30 mouse cellular contexts compared by ENCODE assay signal in genomic region chr17:85343435-85343834, GRCm38 (mm10).
"Had no signal": no experiment of that assay in that cellular context is flagged by ENCODE, and none has a peak within 500 bp of the region (broad histone marks: within the 10 kb centered on the region; RNA-seq: fewer than 3 reads in every experiment).

No protein-coding gene starts in this region.

- H3K4me3 ChIP-seq: limb, embryonic 10.5 days; limb, embryonic 12.5 days; limb, embryonic 13.5 days; limb, embryonic 15.5 days; liver, embryonic 12.5 days; liver, embryonic 13.5 days; liver, embryonic 15.5 days; lung, embryonic 15.5 days; megakaryocyte, embryonic 14.5 days; midbrain, embryonic 10.5 days; midbrain, embryonic 12.5 days; midbrain, embryonic 13.5 days; midbrain, embryonic 15.5 days; myocyte; neural tube, embryonic 12.5 days had no signal

- H3K9ac ChIP-seq: limb, embryonic 12.5 days; limb, embryonic 13.5 days; limb, embryonic 15.5 days; liver, embryonic 12.5 days; liver, embryonic 13.5 days; liver, embryonic 14.5 days; liver, embryonic 15.5 days; liver, postnatal 0 days; lung, embryonic 14.5 days; lung, embryonic 15.5 days; midbrain, embryonic 12.5 days; midbrain, embryonic 13.5 days; midbrain, embryonic 15.5 days; neural tube, embryonic 12.5 days had no signal

- H3K4me2 ChIP-seq: limb, embryonic 12.5 days; limb, embryonic 13.5 days; limb, embryonic 15.5 days; liver, embryonic 11.5 days; liver, embryonic 12.5 days; liver, embryonic 13.5 days; liver, embryonic 15.5 days; lung, embryonic 14.5 days; lung, embryonic 15.5 days; midbrain, embryonic 12.5 days; midbrain, embryonic 13.5 days; midbrain, embryonic 15.5 days; neural tube, embryonic 12.5 days had no signal

- H3K27ac ChIP-seq: limb, embryonic 10.5 days; limb, embryonic 12.5 days; limb, embryonic 13.5 days; limb, embryonic 15.5 days; liver, embryonic 12.5 days; liver, embryonic 13.5 days; liver, embryonic 14.5 days; liver, embryonic 15.5 days; lung, embryonic 15.5 days; macrophage; midbrain, embryonic 10.5 days; midbrain, embryonic 12.5 days; midbrain, embryonic 13.5 days; midbrain, embryonic 15.5 days; neural tube, embryonic 12.5 days had no signal

- ATAC-seq: liver, embryonic 12.5 days; liver, postnatal 0 days; lung, postnatal 0 days; midbrain, embryonic 13.5 days; midbrain, embryonic 15.5 days had no signal

- H3K9me3 ChIP-seq: limb, embryonic 10.5 days; limb, embryonic 12.5 days; limb, embryonic 13.5 days; limb, embryonic 15.5 days; liver, embryonic 12.5 days; liver, embryonic 13.5 days; liver, embryonic 15.5 days; lung, embryonic 15.5 days; midbrain, embryonic 10.5 days; midbrain, embryonic 12.5 days; midbrain, embryonic 13.5 days; midbrain, embryonic 15.5 days; neural tube, embryonic 12.5 days had no signal

- H3K36me3 ChIP-seq: limb, embryonic 10.5 days; limb, embryonic 12.5 days; limb, embryonic 13.5 days; limb, embryonic 15.5 days; liver, embryonic 12.5 days; liver, embryonic 13.5 days; liver, embryonic 15.5 days; lung, embryonic 15.5 days; midbrain, embryonic 10.5 days; midbrain, embryonic 12.5 days; midbrain, embryonic 13.5 days; midbrain, embryonic 15.5 days; neural tube, embryonic 12.5 days had no signal

- H3K4me1 ChIP-seq: limb, embryonic 10.5 days; limb, embryonic 12.5 days; limb, embryonic 13.5 days; limb, embryonic 15.5 days; liver, embryonic 12.5 days; liver, embryonic 13.5 days; liver, embryonic 15.5 days; lung, embryonic 15.5 days; midbrain, embryonic 15.5 days had no signal

- DNase-seq: left cerebral cortex, postnatal 4 days; liver; liver, embryonic 13.5 days; liver, postnatal 0 days; lung, adult 18-20 months; lung, adult 2 months; lung, embryonic 14.5 days; lung, postnatal 10 days; lung, postnatal 14 days; lung, postnatal 36 days; lung, postnatal 4 days; midbrain, embryonic 14.5 days had no signal

- H3K27me3 ChIP-seq: limb, embryonic 12.5 days; limb, embryonic 13.5 days; limb, embryonic 15.5 days; liver, embryonic 12.5 days; liver, embryonic 13.5 days; liver, embryonic 15.5 days; lung, embryonic 15.5 days; megakaryocyte, embryonic 14.5 days; midbrain, embryonic 13.5 days; midbrain, embryonic 15.5 days; neural tube, embryonic 12.5 days had no signal
